Mouse (Mus musculus) heart, adult 2 months (tissue): ENCODE measurements around the gene Tnfrsf17. TPM values are rescaled to one million over a fixed set of nuclear protein-coding genes. Genes with fewer than 3 reads are reported as not detected.

Source experiments
- DNase-seq, 2 experiments: peaks; one replicate each; pipeline ENCODE4 v3.0.0; 2021
- H3K27ac ChIP-seq: fragments of 200-600 bp; 2 replicates; pipeline ENCODE4 v1.8.1; 2022
- H3K27me3 ChIP-seq: fragments of 200-500 bp; 2 replicates; pipeline ENCODE4 v1.6.1; 2012; ENCODE audit warnings: mild to moderate bottlenecking, low read length, inconsistent platforms, mixed read lengths; ENCODE audit not compliant: control insufficient read depth, insufficient read depth
- H3K36me3 ChIP-seq: fragments of 200-500 bp; 2 replicates; pipeline ENCODE4 v1.6.1; 2012; ENCODE audit warnings: low read length, inconsistent platforms; ENCODE audit not compliant: control insufficient read depth, insufficient read depth
- H3K4me1 ChIP-seq: fragments of 200-500 bp; 2 replicates; pipeline ENCODE4 v1.6.1; 2011; ENCODE audit warnings: low read length; ENCODE audit not compliant: control insufficient read depth, insufficient read depth
- H3K4me3 ChIP-seq: fragments of 200-600 bp; 2 replicates; pipeline ENCODE4 v1.8.1; 2022
- H3K79me2 ChIP-seq: fragments of 200-500 bp; replicated peaks from 2 replicates; pipeline ENCODE4 v1.6.1; 2012; ENCODE audit warnings: mild to moderate bottlenecking, inconsistent platforms, low read length, moderate library complexity, mixed read lengths; ENCODE audit not compliant: control insufficient read depth, insufficient read depth
- H3K9ac ChIP-seq: fragments of 200-500 bp; 2 replicates; pipeline ENCODE4 v1.6.1; 2012; ENCODE audit warnings: low read depth, mild to moderate bottlenecking, control low read depth, inconsistent platforms, low read length, mixed read lengths
- CTCF ChIP-seq: fragments of 200-600 bp; IDR thresholded peaks from 2 replicates; pipeline ENCODE4 v1.8.1; 2022; ENCODE audit warnings: antibody characterized with exemption, mild to moderate bottlenecking, moderate library complexity
- EP300 ChIP-seq: fragments of 200-500 bp; IDR thresholded peaks from 2 replicates; pipeline ENCODE4 v1.6.1; 2011; ENCODE audit warnings: low read depth, low read length, control low read depth; ENCODE audit not compliant: insufficient read depth
- POLR2A ChIP-seq: fragments of 200-500 bp; IDR thresholded peaks from 2 replicates; pipeline ENCODE4 v1.6.1; 2011; ENCODE audit warnings: mild to moderate bottlenecking, low read depth, low read length, control low read depth; ENCODE audit not compliant: insufficient read depth
- WGBS: fragments of 180-500 bp; shearing (Covaris S2); methylation state at CpG from one replicate; pipeline ENCODE4 v1.1.7; 2018; 5-methylcytosine and 5-hydroxymethylcytosine counted together
- intact Hi-C: fragments of 180-260 bp; cut with DNase I; formaldehyde crosslinking; loops from one replicate; pipeline ENCODE4 v1.15.1; 2025
- long read RNA-seq: library from polyadenylated mRNA; stranded (forward); transcript quantifications from one replicate; pipeline ENCODE4 v2.0.0, GENCODE M21; 2021
- polyA plus RNA-seq: library from polyadenylated mRNA; depleted of rRNA; stranded (reverse); fragments of >200 nt; gene quantifications from 2 replicates; pipeline ENCODE4 v1.2.3, GENCODE M21; 2012; rRNA removed
- total RNA-seq, 2 experiments: library from RNA; stranded (reverse); gene quantifications; 2 replicates each; pipeline ENCODE4 v1.2.3; 2021

Tnfrsf17 gene
- total RNA-seq (not detected), polyA plus RNA-seq (0.23 and 0.41 TPM in 2 replicates)
- long read RNA-seq: 0 reads

DNA sequence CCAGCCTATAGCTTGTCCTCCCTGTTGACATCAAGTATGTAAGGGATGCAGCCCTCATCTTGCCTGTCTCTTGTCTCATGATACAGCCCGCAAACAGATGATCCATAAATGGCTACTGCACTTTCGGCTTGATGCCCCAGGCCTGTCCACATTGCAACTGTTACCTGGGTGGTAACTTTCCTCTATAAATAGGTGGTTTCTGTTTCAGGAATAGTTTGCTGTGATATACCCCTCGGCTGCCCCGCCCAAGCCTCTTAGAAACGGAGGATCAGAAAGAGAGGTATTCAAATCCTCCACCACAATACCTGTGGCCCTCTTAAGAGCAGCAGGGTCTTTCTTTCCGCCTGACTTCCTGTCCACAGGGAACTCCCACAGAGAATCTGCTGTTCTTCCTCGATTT is at the start of gene Tnfrsf17:
Tnfrsf17 (plus strand) TSS at position 301 of the 400 bp plus-strand sequence.
- no peaks in the 10 kb centered on the region; the same call in 1 of the 2 replicates for H3K4me1 ChIP-seq
- no peaks in the 10 kb centered on the region for H3K79me2 ChIP-seq
- no peak for DNase-seq
- no peaks in the 10 kb centered on the region for H3K27me3 ChIP-seq
- H3K27ac ChIP-seq: no peak within 1 kb of the TSS
- no peaks in the 10 kb centered on the region for H3K36me3 ChIP-seq
- H3K9ac ChIP-seq: no peak within 1 kb of the TSS
- H3K4me3 ChIP-seq: no peak within 1 kb of the TSS
- 66% methylated on average over 7 of the region's 7 CpGs for WGBS
- intact Hi-C loops: no loop called here
- no peak for TF ChIP-seq CTCF
- no peak for TF ChIP-seq POLR2A
- TF ChIP-seq EP300: no peak

DNA sequence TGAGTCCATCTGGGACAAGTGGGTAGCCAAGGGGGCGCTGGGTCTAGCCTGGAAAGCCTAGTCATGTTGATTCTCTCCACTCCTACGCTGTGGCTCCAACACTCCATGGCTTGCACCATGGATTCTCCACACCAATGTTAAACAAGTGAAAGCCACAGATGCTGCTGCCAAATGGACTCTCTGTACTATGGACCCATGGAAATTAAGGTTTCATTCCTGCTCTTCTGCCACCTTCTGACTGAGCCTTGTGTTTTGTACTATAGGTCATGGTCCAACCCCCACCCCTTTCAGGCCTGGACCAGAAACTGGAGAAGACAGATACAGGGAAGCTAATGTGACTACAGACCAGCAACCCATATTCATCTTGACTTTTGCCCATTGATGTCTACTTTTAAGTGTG is 47.1 kb upstream of the Tnfrsf17 start:
- intact Hi-C loops: no loop called here
- H3K27ac ChIP-seq: no peak overlapping the region
- TF ChIP-seq POLR2A: no peak
- no peak for TF ChIP-seq EP300
- TF ChIP-seq CTCF: no peak
- no peak overlapping the region for H3K9ac ChIP-seq
- H3K36me3 ChIP-seq: no peaks in the 10 kb centered on the region
- H3K4me1 ChIP-seq: no peaks in the 10 kb centered on the region
- no peak overlapping the region for H3K4me3 ChIP-seq
- H3K79me2 ChIP-seq: no peaks in the 10 kb centered on the region
- WGBS: 88% methylated on average over 2 of the region's 2 CpGs
- no peak for DNase-seq
- no peaks in the 10 kb centered on the region for H3K27me3 ChIP-seq

DNA sequence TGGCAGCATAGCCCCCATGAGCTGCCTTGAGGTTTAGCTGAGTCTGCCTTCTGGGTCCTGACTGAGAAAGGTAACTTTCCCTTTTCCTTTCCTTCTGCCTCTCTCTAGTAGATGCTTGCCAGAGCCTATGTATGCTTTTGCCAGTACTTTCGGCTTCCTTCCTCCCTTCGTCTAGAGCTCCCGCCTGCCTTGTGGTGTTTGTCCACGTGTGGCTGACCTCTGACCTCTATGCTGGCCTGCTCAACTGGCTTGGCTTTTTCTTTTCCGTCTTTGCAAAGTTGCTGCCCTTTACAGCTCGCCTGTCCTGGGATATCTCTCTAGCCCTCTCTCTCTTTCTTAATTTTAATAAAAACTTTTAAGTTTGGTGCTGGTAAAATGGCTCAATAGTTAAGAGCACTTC is 43.8 kb upstream of the Tnfrsf17 start:
- Histone ChIP-seq H3K9ac (no peak overlapping the region), H3K27me3 (no peaks in the 10 kb centered on the region), H3K27ac (no peak overlapping the region), H3K36me3 (no peaks in the 10 kb centered on the region), H3K4me1 (no peaks in the 10 kb centered on the region), H3K4me3 (no peak overlapping the region), H3K79me2 (no peaks in the 10 kb centered on the region)
- TF ChIP-seq CTCF: no peak
- TF ChIP-seq POLR2A: no peak
- TF ChIP-seq EP300: no peak
- intact Hi-C loops: no loop called here
- 26% methylated on average over 6 of the region's 6 CpGs for whole genome bisulfite sequencing
- no peak for DNase-seq

DNA sequence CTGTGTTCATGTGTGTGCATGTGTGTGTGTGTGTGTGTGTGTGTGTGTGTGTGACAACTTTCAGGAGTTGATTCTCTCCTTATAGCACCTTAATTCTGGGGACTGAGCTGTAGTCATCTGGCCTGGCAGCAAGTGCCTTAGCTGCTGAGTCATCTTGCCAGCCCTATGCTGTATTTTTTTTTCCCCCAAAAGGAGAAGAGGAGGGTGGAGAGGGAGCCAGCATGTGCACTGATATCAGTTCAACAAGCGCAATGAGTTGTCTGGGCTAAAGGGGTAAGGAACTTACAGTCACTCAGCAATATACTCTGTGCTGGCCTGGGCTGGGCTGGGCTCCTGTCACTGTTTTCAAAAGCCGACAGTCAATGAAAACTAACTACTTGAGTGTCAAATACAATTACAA is 43.0 kb upstream of the Tnfrsf17 start:
- no peaks in the 10 kb centered on the region for H3K36me3 ChIP-seq
- 72% methylated on average over 2 of the region's 2 CpGs for WGBS
- no peaks in the 10 kb centered on the region for H3K27me3 ChIP-seq
- no peaks in the 10 kb centered on the region for H3K79me2 ChIP-seq
- intact Hi-C loops: no loop called here
- H3K9ac ChIP-seq: no peak overlapping the region
- no peak overlapping the region for H3K4me3 ChIP-seq
- H3K27ac ChIP-seq: no peak overlapping the region
- H3K4me1 ChIP-seq: no peaks in the 10 kb centered on the region
- TF ChIP-seq EP300 (no peak), CTCF (no peak), POLR2A (no peak)
- DNase-seq: no peak

DNA sequence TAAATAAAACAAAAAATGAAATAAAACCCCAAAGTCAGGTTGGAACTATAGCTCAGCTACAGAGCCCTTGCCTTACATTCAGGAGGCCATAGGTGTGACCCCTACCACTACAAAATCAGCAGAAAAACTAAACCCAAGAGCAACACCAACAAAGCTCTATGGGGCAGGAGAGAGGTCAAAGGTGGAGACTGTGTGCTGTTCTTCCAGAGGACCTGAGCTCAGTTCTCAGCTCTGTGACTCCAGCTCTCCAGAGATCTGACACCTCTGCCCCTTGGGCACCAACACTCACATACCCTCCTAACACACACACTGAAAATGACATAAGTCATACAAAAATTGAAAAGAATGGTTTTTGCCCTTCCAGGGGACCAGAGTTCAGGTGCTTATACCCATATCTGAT is 42.5 kb upstream of the Tnfrsf17 start:
- Histone ChIP-seq H3K79me2 (no peaks in the 10 kb centered on the region), H3K27ac (no peak overlapping the region), H3K4me3 (no peak overlapping the region), H3K9ac (no peak overlapping the region), H3K4me1 (no peaks in the 10 kb centered on the region), H3K36me3 (no peaks in the 10 kb centered on the region), H3K27me3 (no peaks in the 10 kb centered on the region)
- DNase-seq: no peak
- TF ChIP-seq POLR2A: no peak
- TF ChIP-seq EP300: no peak
- no peak for TF ChIP-seq CTCF
- intact Hi-C loops: no loop called here

DNA sequence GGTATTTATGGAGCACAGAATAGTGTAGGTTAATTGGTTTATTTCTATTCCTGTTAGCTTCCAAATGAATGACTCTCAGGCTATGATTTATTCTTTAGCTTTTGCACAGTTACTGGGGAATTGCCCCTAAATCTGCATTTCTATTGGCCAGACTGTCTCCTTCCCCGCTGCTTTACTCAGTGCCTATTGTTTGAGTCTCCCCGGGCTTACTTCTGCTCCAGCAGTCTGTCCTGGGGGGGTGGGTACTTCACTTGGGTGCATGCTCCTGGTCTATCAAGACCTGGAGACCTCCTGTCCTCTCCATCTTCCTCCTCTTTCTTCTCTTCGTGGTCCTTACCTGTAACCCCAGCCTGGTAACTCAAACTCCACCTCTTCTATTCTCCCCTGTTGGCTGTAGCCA is 36.7 kb upstream of the Tnfrsf17 start:
- Histone ChIP-seq H3K9ac (no peak overlapping the region), H3K4me1 (no peaks in the 10 kb centered on the region), H3K27ac (no peak overlapping the region), H3K36me3 (no peaks in the 10 kb centered on the region), H3K79me2 (no peaks in the 10 kb centered on the region), H3K4me3 (no peak overlapping the region), H3K27me3 (no peaks in the 10 kb centered on the region)
- WGBS: 56% methylated on average over 3 of the region's 3 CpGs
- intact Hi-C loops: no loop called here
- TF ChIP-seq CTCF (no peak), EP300 (no peak), POLR2A (no peak)
- DNase-seq: no peak
